Mouse (Mus musculus) liver, adult 2 months (tissue): ENCODE data around the gene She.

Experiments
- CTCF ChIP-seq: fragments of 200-500 bp; IDR thresholded peaks from 2 replicates; pipeline ENCODE4 v1.5.1; 2011; ENCODE audit warnings: low read depth, low read length, control low read depth
- POLR2A ChIP-seq: fragments of 200-500 bp; IDR thresholded peaks from 2 replicates; pipeline ENCODE4 v1.6.1; 2011; ENCODE audit warnings: low read length, control low read depth; ENCODE audit not compliant: insufficient read depth; ENCODE audit errors: extremely low read depth

DNA sequence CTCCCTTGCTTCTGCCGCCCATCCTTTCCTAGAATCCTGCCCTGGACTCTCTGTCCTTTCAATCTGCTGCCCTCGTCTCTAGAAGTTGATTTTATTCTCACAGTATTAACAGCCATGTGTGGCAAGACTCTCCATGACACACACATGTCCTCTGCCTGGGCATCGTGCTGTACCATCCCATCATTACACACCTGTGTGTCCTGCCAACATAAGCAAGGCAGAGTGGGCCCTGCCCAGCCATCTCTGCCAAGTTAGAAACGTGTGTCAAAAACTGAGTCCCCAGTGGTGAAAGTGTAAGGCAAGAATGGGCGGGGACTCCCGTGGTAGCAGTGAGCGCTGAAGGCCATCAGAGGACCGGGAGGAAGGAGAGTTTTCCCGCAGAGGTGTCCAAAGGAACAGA, 14.6 kb downstream of the She start:
- TF ChIP-seq CTCF (no peak), POLR2A (no peak)
